Mouse (Mus musculus): ENCODE measurements at regions not wholly inside any gene's neighbourhood (a gene's known extent, or its start where the extent isn't known, plus 50 kb on each side); places are given as distances from the start of the nearest gene placed in this dataset.

DNA sequence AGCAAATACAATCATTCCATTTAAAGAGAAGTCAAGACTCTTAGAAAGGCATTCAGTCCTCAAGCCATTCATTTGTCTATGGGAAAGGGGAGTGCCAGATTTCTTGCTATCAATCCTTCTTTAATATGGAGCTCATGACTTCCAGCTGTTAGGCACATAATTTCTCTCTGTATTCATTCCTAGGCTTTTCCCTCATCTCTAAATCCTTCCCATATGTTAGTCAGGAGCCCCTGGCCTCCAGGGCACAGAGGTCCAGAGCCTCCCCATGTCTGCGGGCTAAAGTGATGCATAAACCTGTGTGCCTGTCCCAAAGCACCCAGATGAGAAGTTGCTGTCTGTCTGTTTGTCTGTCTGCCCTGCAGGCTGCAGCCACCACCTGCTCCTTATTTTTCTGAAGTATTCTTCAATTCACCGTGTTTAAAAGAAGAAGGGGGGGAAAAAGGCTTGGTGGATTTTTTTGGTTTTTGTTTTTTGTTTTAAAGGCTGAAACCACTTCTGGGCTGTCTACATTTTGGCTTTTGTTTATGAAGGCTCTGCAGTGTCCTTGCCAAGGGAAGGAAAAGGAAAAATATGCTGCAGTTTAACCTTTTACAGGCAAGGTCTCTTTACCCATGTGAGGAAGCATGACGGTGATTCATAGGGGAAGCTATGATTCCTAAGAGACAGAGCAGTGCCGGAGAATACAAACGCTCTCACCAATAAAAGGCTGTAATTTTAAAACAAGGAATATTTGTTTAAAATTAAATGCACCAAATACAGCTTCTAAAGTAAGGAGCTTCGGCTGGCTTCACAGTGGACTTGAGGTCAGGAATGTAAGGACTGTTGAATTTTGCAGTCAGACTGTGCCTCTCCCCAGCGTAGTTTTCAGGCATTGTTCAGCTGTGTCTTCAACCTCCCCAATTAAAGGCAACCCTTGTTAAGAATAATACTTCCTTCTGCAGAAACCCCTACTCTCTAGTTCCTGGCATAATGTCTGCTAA, 379.0 kb downstream of the Atp23 start:
- no peak for ATAC-seq (ENCODE audit: extremely low read depth, insufficient number of reproducible peaks, low FRiP score, poor library complexity, severe bottlenecking)

DNA sequence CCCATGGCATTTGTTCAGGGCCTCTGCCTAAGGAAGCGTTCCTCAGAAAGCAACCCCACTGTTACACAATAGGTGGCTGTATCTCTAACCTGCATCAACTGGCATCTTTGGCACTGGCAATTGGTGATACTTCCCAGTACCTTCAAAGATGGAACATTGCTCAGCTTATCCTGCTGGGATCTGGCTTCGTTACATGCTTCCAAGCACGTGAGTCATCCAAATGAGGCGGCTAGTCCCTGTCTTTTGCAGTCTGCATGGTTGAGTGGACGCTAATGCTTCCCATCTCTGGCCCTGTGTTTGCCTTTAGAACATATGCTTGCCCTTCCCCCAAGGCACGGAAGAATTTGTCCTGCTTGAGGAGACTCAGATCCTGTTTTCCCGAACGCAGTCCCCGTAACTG, 380.2 kb downstream of the Atp23 start:
- no peak for ATAC-seq (ENCODE audit: extremely low read depth, insufficient number of reproducible peaks, low FRiP score, poor library complexity, severe bottlenecking)

DNA sequence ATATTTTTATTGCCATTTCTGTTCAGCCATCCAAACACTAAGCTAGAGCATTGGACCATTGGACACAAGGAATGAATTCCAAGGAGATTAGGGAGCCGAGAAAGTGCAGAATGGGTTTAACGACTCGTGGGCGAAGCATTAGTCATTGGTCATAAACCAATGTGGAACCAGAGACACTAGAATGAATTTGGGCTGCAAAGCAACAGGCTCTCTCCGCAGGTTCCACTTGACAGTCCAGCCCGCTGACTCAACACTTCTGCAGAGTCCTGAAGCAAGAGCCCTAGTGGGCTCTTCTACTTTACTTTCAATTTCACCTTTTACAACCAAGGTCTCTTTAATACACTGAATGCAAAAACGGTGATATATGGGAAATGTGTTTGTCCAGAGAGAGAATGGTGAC, 388.0 kb downstream of the Atp23 start:
- ATAC-seq (ENCODE audit: extremely low read depth, insufficient number of reproducible peaks, low FRiP score, poor library complexity, severe bottlenecking), result no peak

DNA sequence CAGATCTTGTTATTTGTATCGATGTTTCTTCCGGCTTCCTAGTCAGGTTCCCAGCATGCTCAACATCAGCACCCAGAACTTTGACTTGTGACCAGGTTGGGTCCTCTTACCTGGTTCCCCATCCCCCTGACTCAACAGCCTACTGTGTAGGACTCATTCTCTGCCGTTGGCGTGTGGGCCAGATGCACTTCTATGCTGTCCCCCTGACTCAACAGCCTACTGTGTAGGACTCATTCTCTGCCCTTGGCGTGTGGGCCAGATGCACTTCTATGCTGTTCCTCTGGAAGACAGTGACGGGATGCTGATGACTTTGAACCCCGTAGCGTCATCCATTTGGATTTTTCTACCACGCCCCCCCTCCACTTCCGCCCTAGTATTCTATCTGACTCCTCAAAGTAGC, 389.6 kb downstream of the Atp23 start:
- 0 out of 2 replicates have a peak, but pooled peaks have one; percentile 16 for ATAC-seq (ENCODE audit: extremely low read depth, insufficient number of reproducible peaks, low FRiP score, poor library complexity, severe bottlenecking)

DNA sequence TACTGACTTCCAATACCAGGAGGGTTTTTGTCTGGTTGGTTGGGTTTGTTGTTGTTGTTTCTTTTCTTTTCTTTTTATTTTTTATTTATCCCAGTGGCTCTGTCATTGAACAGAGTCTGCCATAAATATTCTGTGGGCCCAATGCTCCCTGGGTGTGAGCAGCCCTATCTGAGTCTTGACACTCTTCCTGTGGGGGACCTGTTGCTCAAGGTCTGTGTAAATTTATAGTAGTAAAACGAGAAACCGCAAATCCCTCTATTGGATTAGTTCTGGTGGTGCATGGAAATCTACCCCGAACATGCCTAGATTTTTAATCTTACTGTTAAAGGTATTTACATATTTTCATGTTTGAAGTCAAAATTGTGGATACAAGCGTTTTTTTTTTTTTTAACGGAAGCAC, 395.2 kb downstream of the Atp23 start:
- ATAC-seq (ENCODE audit: extremely low read depth, insufficient number of reproducible peaks, low FRiP score, poor library complexity, severe bottlenecking), result no peak

DNA sequence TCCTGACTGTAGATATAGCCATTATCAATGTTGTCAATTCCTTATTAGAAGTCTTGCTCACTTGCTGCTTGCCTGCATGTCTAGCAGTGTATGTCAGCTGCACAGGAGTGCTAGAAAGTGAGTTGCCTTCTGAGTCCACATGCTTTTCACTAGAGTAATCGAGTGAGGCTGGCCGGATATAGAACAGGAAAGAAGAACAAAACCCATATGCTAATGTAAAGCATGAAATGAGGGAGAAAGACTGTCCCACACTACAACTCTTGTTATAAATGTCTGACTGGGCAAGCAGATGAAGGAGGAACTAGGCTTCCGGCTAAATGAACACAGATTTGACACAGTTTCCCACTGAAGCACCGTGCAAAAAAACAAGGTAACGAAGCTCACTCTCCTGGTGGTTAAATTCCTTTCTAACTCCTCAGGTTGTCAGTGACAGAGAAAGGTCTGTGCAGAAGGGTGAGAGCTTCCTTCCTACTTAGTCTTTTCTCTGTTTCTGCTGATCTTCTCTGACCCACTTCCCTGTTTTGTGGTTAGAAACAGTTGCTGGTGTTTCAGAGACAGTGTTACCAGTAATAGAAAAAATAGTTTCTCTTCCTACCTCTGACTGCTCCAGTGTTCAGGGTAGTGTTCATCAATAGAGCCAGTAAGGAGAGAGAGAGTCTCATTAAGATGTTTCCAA, 399.0 kb downstream of the Atp23 start:
- peak; percentile 75 for ATAC-seq (ENCODE audit: extremely low read depth, insufficient number of reproducible peaks, low FRiP score, poor library complexity, severe bottlenecking)

DNA sequence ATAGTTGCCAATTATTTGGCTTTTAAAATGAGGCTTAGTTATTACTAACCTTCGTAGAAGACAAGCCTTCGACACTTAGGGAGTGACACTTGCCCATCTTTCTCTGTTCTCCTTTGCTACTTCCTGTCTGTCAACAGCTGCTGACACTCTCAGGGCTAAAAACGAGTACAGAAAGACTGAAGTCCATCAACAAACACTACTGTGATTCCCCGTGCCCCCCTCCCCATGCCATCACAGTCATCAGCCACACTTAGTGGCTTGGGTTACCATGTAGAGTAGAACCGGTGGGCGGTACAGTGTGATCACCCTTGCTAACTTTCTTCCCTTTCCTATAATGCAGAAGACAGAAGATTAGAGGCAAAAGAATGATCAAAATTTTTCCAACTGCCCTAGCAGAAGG, 402.4 kb downstream of the Atp23 start:
- ATAC-seq (ENCODE audit: extremely low read depth, insufficient number of reproducible peaks, low FRiP score, poor library complexity, severe bottlenecking), result peak; percentile 70

DNA sequence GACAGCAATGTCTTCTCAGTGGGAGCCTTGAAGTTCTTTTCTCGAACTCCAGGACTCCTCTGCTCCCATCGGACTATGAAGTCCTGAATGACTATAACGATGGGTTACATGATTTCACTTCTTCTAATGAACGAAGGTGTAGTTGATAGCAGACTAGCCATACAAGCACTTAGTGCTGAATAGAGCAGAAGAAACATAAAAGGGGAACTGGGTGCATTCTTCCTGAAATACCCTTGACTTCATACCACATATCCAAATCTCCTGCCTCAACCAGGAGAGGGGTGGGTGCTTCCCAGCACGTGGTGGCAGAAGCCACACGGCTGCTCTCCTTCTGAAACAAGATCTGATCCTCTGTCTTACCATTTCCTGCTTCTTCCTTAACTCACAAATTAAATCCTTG, 407.4 kb downstream of the Atp23 start:
- ATAC-seq (ENCODE audit: extremely low read depth, insufficient number of reproducible peaks, low FRiP score, poor library complexity, severe bottlenecking), result no peak

DNA sequence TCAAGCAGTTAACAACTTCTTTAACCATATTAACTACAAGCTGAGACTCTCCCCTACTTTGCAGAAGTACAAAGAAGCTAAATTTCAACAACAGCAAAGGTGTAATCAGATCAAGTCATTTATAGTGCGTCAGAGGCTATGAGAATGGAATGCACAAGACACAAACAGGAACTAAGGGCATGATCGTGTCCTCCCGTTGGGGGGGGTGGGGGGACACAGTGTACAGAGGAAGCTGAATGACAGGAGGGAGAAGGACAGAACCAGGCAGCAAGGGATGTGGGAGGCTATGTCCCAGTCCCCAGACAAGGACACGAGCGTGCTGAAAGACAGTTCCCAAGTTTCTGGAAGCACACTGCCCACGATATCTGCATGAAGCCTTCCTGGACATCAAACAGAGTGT, 408.9 kb downstream of the Atp23 start:
- peak; percentile 73; the same call in 1 of the 2 replicates for ATAC-seq (ENCODE audit: extremely low read depth, insufficient number of reproducible peaks, low FRiP score, poor library complexity, severe bottlenecking)

DNA sequence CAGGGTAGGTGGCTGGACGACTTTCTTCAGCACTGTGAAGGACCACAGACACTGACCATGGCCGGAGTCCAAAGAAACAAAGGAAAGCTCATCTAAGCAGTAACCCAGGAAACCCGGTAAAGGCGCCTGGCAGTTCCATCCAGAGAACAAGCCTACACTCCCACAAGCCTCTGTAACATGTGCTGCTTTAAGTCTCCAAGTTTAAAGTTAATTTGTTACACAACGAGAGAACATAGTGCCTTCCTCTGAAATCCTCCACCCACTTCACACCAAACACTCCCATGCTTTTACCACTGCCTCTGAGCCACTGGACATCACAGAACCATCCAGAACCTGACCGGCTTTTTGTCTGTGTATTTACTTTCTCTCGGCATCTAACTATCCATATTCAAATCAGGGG, 416.0 kb downstream of the Atp23 start:
- ATAC-seq (ENCODE audit: extremely low read depth, insufficient number of reproducible peaks, low FRiP score, poor library complexity, severe bottlenecking), result no peak

DNA sequence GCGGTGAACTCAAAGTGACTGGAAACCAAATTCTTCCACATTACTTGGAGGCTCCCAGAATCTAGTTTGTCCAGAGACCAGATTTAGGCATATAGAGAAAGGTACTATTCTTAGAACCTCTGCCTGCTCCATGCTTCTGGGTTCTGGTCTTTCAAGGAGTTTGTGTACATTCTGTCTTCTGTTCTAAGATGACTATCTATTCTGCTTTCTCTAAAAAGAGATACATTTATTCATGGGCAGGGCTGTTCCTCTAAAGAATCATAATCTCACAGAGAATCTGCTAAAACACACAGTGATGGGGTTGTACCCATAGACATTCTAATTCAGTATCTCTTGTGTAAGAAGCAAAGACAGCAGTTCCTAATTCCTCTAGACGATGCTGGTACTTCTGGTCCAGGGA, 417.7 kb downstream of the Atp23 start:
- no peak for ATAC-seq (ENCODE audit: extremely low read depth, insufficient number of reproducible peaks, low FRiP score, poor library complexity, severe bottlenecking)

DNA sequence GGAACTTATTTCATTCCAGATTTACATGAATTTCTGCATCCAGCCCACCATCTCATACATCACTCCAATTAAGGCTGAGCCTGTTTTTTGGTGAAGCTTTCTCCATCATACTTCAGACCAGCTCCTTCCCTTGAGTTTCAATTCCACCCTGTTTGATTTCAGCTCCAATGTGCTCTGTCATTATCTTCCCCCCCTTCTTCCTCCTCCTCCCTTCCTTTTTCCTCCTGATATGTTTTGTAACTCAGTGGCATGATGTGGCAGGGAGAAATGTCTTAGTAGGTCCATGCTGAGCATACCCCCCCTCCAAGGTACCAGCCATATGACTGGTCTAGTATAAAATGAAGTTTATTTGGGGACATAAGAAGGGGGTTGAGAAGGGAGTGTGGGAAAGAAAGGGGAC, 420.8 kb downstream of the Atp23 start:
- ATAC-seq (ENCODE audit: extremely low read depth, insufficient number of reproducible peaks, low FRiP score, poor library complexity, severe bottlenecking), result no peak

DNA sequence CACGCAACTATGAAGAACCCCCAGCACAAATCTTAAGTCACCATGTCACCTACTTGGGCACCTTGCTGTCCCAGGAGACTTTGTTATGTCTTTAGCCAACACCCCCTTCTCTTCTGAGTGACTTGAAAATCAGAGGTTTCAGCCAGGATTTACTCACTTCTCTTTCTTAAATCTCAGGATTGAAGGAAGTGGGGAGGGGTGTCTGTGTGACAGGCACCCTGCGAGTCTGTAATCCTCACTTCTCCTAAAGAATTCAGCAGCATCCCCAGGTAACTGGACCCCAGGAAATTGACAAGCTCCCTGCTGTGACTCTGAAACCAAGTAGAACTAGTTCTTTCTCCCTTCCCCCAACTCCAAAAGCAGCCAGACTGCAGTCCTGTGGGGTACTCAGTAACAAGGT, 421.4 kb downstream of the Atp23 start:
- no peak for ATAC-seq (ENCODE audit: extremely low read depth, insufficient number of reproducible peaks, low FRiP score, poor library complexity, severe bottlenecking)

DNA sequence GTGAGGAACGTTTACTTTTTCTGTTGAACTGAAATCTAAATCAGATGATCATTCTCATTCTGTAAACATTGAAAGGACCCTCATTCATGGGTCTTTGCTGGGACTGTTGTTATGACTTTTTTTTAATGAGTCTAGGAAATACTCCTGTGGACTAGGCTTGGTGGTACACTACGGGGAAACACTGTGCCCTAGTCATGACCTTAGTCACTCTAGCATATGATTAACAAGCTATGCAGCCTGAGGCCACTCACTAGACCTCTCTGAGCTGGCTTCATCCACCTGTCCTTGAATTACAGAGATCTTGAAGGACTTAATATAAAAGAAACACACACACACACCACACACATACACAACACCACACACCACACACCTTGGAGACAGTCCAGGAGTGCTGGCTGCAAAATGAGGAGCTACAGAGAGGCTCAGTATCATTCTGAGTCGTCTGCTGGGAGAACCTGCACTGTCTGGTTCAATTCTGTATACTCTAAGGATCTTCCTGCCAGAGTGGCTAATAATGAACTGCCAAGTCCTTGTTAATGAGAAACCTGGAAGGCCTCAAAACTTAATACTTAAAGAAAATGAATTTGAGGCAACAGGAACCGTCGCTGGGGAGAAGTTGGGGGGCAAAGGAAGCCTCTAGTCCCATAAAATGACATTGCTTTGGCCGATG, 428.0 kb downstream of the Atp23 start:
- no peak for ATAC-seq (ENCODE audit: extremely low read depth, insufficient number of reproducible peaks, low FRiP score, poor library complexity, severe bottlenecking)

DNA sequence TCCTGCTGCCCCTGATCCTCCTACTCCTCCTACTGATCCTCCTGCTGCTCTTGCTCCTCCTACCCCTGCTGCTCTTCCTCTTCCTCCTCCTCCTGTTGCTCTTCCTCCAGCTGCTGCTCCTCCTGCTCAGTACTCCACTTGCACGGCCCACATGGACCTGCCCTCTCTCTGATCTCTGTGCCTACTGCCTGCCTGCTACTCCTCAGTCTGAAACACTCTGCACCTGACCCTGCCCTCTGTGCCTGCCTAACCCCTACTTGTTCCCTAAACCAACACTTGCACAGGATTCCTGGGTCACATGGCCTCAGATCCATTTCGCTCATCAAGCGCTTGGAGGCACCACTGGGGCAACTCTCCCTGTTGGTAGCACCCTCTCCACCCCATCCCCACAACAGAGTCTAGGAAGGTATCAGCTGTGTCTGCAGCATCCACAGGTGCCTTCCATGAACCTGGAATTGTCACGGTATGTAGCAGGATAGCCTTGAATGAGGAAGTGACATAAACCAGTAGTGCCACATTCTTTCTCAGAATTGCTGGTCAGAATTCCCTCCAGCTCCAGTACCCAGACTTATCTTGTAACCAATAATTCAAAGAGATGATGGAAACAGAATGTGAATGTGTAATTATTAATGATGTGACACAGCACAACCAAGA, 430.2 kb downstream of the Atp23 start:
- ATAC-seq (ENCODE audit: extremely low read depth, insufficient number of reproducible peaks, low FRiP score, poor library complexity, severe bottlenecking), result no peak

DNA sequence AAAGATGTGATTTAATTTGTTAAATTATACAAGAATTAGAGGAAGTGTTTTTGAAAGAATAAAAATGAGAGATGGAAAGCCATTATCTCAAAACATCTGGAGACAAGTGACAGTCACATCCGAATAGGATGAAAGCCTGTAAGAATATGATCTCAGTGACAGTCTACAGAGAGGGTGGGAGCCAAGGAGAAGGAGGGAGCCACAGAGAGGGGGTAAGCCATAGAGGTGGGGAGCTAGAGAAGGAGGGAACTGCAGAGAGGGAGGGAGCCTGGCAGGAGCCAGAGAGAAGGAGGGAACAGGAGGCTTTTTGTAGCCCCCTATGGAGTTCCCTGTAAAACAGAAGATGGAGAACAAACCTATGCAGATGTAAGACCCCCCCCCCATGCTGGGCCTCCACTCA, 438.4 kb downstream of the Atp23 start:
- no peak for ATAC-seq (ENCODE audit: extremely low read depth, insufficient number of reproducible peaks, low FRiP score, poor library complexity, severe bottlenecking)

DNA sequence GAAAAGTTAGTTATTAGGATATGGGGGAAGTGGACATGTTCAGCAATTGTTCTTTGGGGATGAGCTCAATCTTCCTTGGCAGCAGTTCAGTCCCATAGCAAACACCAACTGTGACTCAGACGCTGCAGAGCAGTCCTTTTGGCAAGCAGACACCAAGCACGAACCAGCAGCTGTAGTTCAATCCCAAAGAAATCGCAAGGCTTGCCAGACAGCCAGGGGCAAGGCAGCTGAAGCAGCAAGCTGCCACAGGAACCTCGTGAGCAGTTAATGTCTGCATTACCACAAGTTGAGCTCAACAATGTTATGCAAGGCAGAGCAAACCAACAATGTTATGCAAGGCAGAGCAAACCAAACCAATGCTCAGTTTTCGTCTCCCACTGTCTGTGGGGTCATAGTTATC, 442.6 kb downstream of the Atp23 start:
- ATAC-seq (ENCODE audit: extremely low read depth, insufficient number of reproducible peaks, low FRiP score, poor library complexity, severe bottlenecking), result no peak

DNA sequence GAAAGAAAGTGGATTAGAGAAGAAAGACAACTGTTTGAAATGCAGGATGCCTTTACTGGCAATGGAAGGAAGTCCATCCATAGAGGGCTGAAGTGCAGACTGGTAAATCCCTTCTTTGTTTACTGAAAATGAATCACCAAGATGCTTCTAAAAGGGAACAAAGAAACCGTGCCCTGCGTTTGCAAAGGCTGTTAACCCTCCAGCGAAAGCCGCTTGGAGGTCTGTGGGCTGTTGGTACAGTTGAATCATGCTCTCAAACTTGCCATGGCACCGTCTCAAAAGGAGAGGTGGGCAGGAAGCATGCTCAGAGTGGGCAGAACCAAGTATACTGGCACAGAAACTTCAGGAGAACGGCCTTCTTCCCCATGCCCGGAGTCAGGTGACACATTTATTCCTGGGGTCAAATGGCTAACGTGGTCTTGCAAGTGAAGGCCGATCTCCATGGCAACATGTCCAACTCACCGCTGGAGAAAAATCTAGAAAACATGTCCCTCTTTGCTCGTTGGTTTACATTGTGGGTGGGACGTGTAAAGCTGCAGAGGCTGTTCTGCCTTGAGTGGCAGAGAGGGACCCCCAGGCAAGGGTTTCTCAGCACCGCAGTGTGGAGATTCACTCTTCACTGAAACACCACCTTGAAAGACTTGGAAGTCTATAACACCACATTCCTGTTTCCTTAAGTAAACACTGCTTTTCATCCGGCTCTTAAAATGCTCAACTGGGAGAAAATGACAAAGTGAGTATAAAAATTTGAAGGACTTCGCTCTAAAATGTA, 448.2 kb downstream of the Atp23 start:
- ATAC-seq (ENCODE audit: extremely low read depth, insufficient number of reproducible peaks, low FRiP score, poor library complexity, severe bottlenecking), result no peak

Measured in neutrophil, adult 5-6 weeks (primary cell).